Mouse (Mus musculus): ENCODE results near the gene Ficd. TPM values are rescaled to one million over a fixed set of nuclear protein-coding genes. Genes with fewer than 3 reads are reported as not detected.
A peak's percentile ranks its signal among the peaks of the same experiment; 100 is the strongest.
"Not testable (repeated sequence)": the region's sequence is repeated elsewhere in the genome, so short reads cannot be mapped to it uniquely, and the experiment has no call there.

Gene Ficd
- total RNA-seq, 2 experiments from 2014 or later = 8.8 to 8.9 TPM

- no peak for DNase-seq (ENCODE audit: low spot score)
Observed at GRCm38 (mm10) chr5:113772905-113773519, 37.4 kb downstream of the Ficd start.

- peak; percentile 88 for DNase-seq (ENCODE audit: low spot score)
Observed at GRCm38 (mm10) chr5:113773664-113774063, 38.1 kb downstream of the Ficd start.

DNA sequence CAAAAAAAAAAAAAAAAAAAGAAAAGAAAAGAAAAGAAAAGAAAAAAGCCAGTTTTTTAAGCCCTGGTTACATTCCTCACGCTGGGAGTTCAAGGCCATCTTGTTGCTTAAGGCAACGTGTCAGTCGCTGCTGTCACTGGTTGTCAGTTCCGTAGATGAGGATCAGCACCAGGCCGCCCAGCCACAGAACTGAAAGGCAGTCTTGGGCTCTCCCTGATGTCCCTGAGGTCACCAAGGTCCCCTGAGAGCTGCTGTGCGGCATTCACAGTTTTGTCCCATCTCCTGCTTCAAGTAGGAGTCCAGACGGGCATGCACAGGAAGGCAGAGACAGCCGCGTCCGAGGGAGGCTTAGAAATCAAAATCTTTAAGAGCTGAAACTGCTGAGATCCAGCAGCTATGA lies 40.0 kb downstream of the Ficd start:
- DNase-seq (ENCODE audit: low spot score) = no peak

DNA sequence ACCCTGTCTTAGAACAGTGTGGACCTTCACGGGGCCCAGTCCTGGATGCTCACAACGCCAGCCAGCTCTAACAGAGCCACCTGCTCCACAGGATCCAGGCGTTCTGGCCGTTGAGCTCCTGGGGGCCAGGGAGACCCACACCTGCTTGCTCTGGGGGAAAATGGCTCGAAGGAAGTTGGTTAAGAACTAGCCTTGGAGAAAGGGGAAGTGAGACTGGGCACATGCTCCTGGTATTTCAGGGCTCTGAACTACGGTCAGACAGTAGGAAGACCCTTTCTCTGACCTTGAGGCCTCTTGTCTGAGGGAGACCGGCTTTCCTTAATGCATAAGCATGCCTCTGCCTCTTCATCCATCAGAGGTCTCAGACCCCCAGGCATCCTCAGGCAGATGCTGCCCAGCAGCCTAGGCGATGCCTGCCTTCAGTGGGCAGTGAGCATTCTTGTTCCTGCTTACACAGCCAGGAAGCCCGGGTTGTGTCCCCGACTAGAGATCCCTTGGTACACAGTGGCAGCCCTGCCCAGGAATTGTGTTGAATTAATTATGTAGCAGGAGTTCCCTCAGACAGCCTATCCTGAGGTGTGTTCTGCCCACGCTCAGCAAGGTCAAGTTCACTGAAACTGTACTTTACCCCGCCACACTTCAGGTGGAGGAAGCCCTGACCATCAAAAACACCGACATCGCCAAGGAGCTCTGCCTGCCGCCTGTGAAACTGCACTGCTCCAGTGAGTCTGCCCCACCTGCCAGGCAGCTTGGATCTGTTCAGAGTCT lies 40.7 kb downstream of the Ficd start:
- DNase-seq (ENCODE audit: low spot score) = no peak

- DNase-seq (ENCODE audit: low spot score) = no peak
Observed at GRCm38 (mm10) chr5:113776896-113777226, 41.3 kb downstream of the Ficd start.

GRCm38 (mm10) chr5:113777728-113778127 lies 42.1 kb downstream of the Ficd start:
- DNase-seq (ENCODE audit: low spot score) = not testable (repeated sequence)

GRCm38 (mm10) chr5:113779569-113779968 lies 44.0 kb downstream of the Ficd start:
- DNase-seq (ENCODE audit: low spot score) = no peak

DNA sequence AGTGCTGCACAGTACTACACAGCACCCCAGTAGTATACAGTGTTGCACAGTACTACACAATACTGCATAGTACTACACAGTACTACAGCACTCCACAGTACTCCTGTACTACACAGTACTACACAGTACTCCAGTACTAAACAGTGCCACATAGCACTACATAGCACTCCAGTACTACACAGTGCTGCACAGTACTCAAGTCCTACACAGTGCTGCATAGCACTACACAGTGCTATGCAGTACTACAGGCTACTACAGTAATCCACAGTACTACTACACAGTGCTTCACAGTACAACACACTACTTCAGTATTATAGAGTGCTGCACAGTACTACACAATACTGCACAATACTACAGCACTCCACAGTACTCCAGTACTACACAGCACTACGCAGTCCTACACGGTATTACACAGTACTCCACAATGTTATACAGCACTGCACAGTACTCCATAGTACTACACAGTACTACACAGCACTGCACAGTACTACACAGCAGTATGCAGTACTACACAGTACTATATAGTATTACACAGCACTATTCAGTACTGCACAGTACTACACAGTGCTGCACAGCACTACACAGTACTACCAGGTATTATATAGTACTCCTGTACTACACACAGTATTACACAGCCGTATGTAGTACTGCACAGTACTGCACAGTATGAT lies 44.6 kb downstream of the Ficd start:
- DNase-seq (ENCODE audit: low spot score) = no peak

GRCm38 (mm10) chr5:113780763-113781162 lies 45.2 kb downstream of the Ficd start:
- DNase-seq (ENCODE audit: low spot score) = no peak

DNA sequence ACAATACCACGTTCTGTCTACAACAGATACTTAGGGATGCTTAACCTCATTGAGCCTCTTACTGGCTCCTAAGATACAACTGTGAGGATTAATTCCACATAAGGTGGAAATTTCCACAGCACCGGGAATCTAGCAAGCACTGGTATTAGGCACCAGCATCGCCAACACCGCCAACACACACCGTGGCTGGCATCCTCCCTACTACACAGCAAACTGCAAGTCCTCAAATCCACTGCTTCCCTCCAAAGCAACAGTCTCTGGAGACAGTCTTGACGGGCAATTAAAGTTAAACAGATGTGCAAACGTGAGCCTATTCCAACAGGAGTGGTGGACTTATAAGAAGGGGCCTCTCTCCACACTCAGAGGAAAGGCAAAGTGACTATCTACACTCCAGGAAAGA lies 45.7 kb downstream of the Ficd start:
- DNase-seq (ENCODE audit: low spot score) = no peak

DNA sequence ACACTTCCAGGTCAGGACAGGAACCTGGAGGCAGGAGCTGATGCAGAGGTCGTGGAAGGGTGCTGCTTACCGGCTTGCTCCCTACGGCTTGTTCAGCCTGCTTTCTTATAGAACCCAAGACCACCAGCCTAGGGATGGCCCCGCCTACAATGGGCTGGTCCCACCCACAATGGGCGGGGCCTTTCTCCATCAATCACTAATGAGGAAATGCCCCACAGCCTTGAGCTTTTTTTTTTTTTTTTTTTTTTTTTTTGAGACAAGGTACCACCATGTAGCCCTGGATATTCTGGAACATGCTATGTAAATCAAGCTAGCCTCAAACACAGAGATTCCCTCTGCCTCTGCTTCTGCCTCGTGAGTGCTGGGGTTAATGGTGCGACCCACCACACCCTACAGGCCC lies 46.3 kb downstream of the Ficd start:
- DNase-seq (ENCODE audit: low spot score) = no peak

- no peak for DNase-seq (ENCODE audit: low spot score)
Observed at GRCm38 (mm10) chr5:113782624-113783023, 47.0 kb downstream of the Ficd start.

- DNase-seq (ENCODE audit: low spot score) = peak; percentile 32
Observed at GRCm38 (mm10) chr5:113783581-113784001, 48.0 kb downstream of the Ficd start.

DNA sequence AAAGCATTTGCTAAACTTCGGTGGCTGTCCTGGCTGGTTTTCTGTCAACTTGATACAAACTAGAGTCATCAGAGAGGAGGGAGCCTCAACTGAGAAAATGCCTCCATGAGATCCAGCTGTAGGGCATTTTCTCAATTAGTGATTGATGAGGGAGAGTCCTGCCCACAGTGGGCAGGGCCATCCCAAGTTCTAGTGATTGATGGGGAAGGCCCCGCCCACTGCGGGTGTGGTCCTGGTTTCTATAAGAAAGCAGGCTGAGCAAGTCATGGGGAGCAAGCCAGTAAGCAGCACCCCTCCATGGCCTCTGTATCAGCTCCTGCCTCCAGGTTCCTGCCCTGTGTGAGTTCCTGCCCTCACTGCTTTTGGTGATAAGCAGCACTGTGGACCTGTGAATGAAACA lies 48.5 kb downstream of the Ficd start:
- not testable (repeated sequence) for DNase-seq (ENCODE audit: low spot score)

DNA sequence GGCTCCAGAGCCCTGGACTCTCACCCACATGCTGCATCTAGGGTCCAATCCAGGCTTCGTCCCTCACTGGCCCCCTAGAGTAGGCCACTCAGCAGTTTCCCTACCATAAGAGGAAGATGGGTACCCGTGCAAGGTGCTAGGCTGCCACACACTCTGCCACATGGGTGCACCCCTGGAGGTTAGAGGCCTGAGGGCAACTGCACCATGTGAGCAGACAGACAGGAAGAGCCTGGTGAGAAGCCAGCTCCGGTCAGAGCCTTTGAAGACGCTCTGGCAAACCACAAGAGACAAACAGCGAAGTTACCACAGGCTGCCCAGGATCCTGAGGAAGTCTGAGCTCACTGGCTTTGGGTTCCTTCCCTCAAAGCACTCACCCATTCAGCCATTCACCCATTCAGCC lies 51.4 kb downstream of the Ficd start:
- DNase-seq (ENCODE audit: low spot score) = no peak

DNA sequence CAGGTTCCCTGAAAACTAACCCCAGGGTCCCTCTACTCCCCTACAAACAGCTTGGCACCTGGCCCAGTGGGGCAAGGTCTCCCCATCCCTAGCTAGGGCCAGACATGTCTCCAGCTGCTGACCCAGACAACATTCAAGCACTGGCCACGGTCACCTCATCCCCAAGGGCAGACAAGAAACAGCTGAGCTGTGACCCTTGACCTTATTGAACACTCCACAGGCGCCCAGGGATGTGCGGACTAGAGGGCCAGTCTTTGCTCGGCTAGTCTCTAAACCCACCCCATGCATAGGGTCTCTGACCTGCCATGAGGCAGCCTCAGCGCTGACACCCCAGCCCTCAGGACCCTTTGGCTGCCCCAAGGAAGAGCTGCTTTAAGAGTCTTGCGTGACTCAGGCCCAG lies 53.0 kb downstream of the Ficd start:
- no peak for DNase-seq (ENCODE audit: low spot score)

DNA sequence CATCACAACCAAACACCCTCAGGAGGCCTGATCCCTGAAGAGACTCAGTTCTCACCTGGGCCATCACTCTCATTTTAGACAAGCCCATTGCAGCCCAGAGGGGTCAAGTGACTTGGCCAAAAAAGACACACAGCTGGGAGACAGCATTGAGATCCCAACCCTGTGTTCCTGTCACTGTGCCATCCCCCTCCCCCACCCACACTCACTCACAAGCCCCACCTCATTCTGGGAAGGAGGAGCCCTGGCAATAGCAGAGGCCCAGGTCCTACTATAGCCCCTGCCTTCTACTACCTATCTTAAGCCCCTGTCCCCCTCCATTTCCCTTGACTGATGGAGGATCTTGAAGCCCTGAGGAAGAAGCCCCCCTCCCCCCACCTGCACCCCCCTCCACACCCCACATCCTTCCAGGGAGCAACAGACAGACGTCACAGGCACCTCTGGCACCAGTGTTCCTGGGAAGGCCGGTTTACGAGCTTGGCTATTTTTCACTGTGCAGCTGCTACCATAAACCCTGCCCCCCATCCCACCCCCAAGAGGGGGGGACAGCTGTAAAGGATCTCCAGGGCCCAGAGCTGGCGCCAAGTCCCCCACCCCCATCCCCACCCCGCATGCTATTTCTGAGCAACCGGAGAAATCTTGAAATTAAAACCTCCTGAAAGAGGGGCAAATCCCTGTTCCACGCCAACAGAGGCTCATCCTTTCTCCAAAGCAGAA lies 53.6 kb downstream of the Ficd start:
- no peak for DNase-seq (ENCODE audit: low spot score)

Other genes with a start within 250 kb of the Ficd start
- gene Wscd2, start 245.5 kb upstream of the Ficd start, total RNA-seq (2021) = under 1 TPM; 0.16 to 0.26 TPM
- 10 to 100 TPM; 12.4 to 14.9 TPM for gene Cmklr1, start 85.4 kb upstream of the Ficd start, total RNA-seq (2021)
- not detected for gene 1700069L16Rik, start 11.0 kb upstream of the Ficd start, total RNA-seq (2021)
- gene Sart3, start 36.7 kb downstream of the Ficd start, total RNA-seq (2021) = 1 to 10 TPM; 6.8 to 8.3 TPM
- gene Iscu, start 36.9 kb downstream of the Ficd start, total RNA-seq (2021) = 100 to 1,000 TPM; 159 to 182 TPM
- 1 to 10 TPM in 1 of 2 experiments, under 1 TPM in 1; 0.93 to 1.1 TPM for gene Tmem119, start 64.7 kb downstream of the Ficd start, total RNA-seq (2021)
- gene Selplg, start 96.8 kb downstream of the Ficd start, total RNA-seq (2021) = under 1 TPM; 0.85 to 0.87 TPM
- 10 to 100 TPM in 1 of 2 experiments, 1 to 10 TPM in 1; 8.9 to 12.7 TPM for gene Coro1c, start 173.0 kb downstream of the Ficd start, total RNA-seq (2021)